Mouse (Mus musculus): ENCODE measurements around the gene Pex13. TPM values are rescaled to one million over a fixed set of nuclear protein-coding genes. Genes with fewer than 3 reads are reported as not detected.
"Not testable (repeated sequence)": the region's sequence is repeated elsewhere in the genome, so short reads cannot be mapped to it uniquely, and the experiment has no call there.

Gene Pex13
- total RNA-seq, 2 experiments from 2014 or later: 23.9 to 25.2 TPM

- no peak for DNase-seq (ENCODE audit: low spot score in 2 of 2)
Observed at GRCm38 (mm10) chr11:23647835-23648234, 17.9 kb downstream of the Pex13 start.

- DNase-seq (ENCODE audit: low spot score in 2 of 2): no peak
Observed at GRCm38 (mm10) chr11:23647431-23647830, 18.3 kb downstream of the Pex13 start.

- no peak for DNase-seq (ENCODE audit: low spot score in 2 of 2)
Observed at GRCm38 (mm10) chr11:23634573-23634972, 31.2 kb downstream of the Pex13 start.

GRCm38 (mm10) chr11:23633879-23634215 lies 31.9 kb downstream of the Pex13 start:
- no peak for DNase-seq (ENCODE audit: low spot score in 2 of 2)

GRCm38 (mm10) chr11:23632945-23633878 lies 32.5 kb downstream of the Pex13 start, which contains the start of gene 0610010F05Rik:
TSS of gene 0610010F05Rik (minus strand) at chr11:23633639.
- peak; percentile 73 to 86 for DNase-seq (ENCODE audit: low spot score in 2 of 2)

GRCm38 (mm10) chr11:23630664-23631063 lies 35.1 kb downstream of the Pex13 start:
- DNase-seq (ENCODE audit: low spot score in 2 of 2): no peak

GRCm38 (mm10) chr11:23618995-23619394 lies 46.8 kb downstream of the Pex13 start:
- DNase-seq (ENCODE audit: low spot score in 2 of 2): no peak

- no peak for DNase-seq (ENCODE audit: low spot score in 2 of 2)
Observed at GRCm38 (mm10) chr11:23614546-23614945, 51.2 kb downstream of the Pex13 start.

- not testable (repeated sequence) for DNase-seq (ENCODE audit: low spot score in 2 of 2)
Observed at GRCm38 (mm10) chr11:23607291-23607690, 58.5 kb downstream of the Pex13 start.

Other genes with a start within 250 kb of the Pex13 start
- gene Ahsa2, start 167.9 kb downstream of the Pex13 start, total RNA-seq (2021): 10 to 100 TPM; 47.3 to 48.4 TPM
- gene 1700093K21Rik, start 144.8 kb downstream of the Pex13 start, total RNA-seq (2021): under 1 TPM in 1 of 2 experiments, not detected in 1; 0.39 TPM
- gene 0610010F05Rik, start 32.3 kb downstream of the Pex13 start, total RNA-seq (2021): 10 to 100 TPM; 11.4 to 14.9 TPM
- 10 to 100 TPM; 13.3 to 15.9 TPM for gene Pus10, start 285 bp downstream of the Pex13 start, total RNA-seq (2021)
- gene Rel, start 105.0 kb upstream of the Pex13 start, total RNA-seq (2021): 1 to 10 TPM; 5.1 to 5.6 TPM
- 1 to 10 TPM; 7.0 to 7.5 TPM for gene Papolg, start 229.3 kb upstream of the Pex13 start, total RNA-seq (2021)